Mouse (Mus musculus) embryonic fibroblast, embryonic 13.5 days (primary cell): ENCODE results near the gene Myh7. TPM values are rescaled to one million over a fixed set of nuclear protein-coding genes. Genes with fewer than 3 reads are reported as not detected.
"Not testable (repeated sequence)": the region's sequence is repeated elsewhere in the genome, so short reads cannot be mapped to it uniquely, and the experiment has no call there.

ENCODE experiments used
- H3K27ac ChIP-seq: 2 replicates; pipeline ENCODE4 v1.5.1; 2012; ENCODE audit warnings: low read length, control low read depth, inconsistent platforms; ENCODE audit not compliant: insufficient read depth
- H3K4me1 ChIP-seq: 2 replicates; pipeline ENCODE4 v1.6.1; 2011; ENCODE audit warnings: low read length; ENCODE audit not compliant: control insufficient read depth, insufficient read depth
- H3K4me3 ChIP-seq: 2 replicates; pipeline ENCODE4 v1.5.1; 2011; ENCODE audit warnings: mild to moderate bottlenecking, control low read depth, low read length; ENCODE audit not compliant: insufficient read depth
- CTCF ChIP-seq: IDR thresholded peaks from 2 replicates; pipeline ENCODE4 v1.5.1; 2011; ENCODE audit warnings: mild to moderate bottlenecking, control low read depth, low read length, moderate library complexity, borderline replicate concordance; ENCODE audit not compliant: insufficient read depth
- POLR2A ChIP-seq: IDR thresholded peaks from 2 replicates; pipeline ENCODE4 v1.6.1; 2011; ENCODE audit warnings: low read depth, mild to moderate bottlenecking, control low read depth, low read length, moderate library complexity
- polyA plus RNA-seq: library from polyadenylated mRNA; stranded (reverse); fragments of >200 nt; gene quantifications from 2 replicates; pipeline ENCODE4 v1.2.4, GENCODE M21; 2011; ENCODE audit warnings: low read depth; ENCODE audit not compliant: missing spikeins, insufficient read length

The Myh7 gene
- polyA plus RNA-seq, 1 experiment, result not detected

GRCm38 (mm10) chr14:54948781-54949180 lies 45.6 kb downstream of the Myh7 start:
- Histone ChIP-seq H3K4me3 (no peak overlapping the region), H3K27ac (no peak overlapping the region), H3K4me1 (peaks cover 10% of the 10 kb centered on the region)
- TF ChIP-seq CTCF, result no peak
- no peak for TF ChIP-seq POLR2A

GRCm38 (mm10) chr14:54947008-54947407 lies 47.4 kb downstream of the Myh7 start:
- peaks cover 10% of the 10 kb centered on the region for H3K4me1 ChIP-seq
- not testable (repeated sequence) for H3K4me3 ChIP-seq, H3K27ac ChIP-seq

GRCm38 (mm10) chr14:54945975-54946704 lies 48.3 kb downstream of the Myh7 start:
- TF ChIP-seq POLR2A (no peak), CTCF (no peak)
- Histone ChIP-seq H3K4me1 (peaks cover 10% of the 10 kb centered on the region), H3K27ac (no peak overlapping the region), H3K4me3 (no peak overlapping the region)

- no peak overlapping the region for H3K27ac ChIP-seq
- no peak for TF ChIP-seq CTCF
- no peak for TF ChIP-seq POLR2A
- H3K4me3 ChIP-seq, result no peak overlapping the region
- H3K4me1 ChIP-seq, result peaks cover 10% of the 10 kb centered on the region
Observed at GRCm38 (mm10) chr14:54944939-54945338, 49.5 kb downstream of the Myh7 start.

GRCm38 (mm10) chr14:54943971-54944370 lies 50.5 kb downstream of the Myh7 start:
- TF ChIP-seq POLR2A (no peak), CTCF (no peak)
- no peak overlapping the region for H3K27ac ChIP-seq
- no peak overlapping the region for H3K4me3 ChIP-seq
- H3K4me1 ChIP-seq, result peaks cover 10% of the 10 kb centered on the region

- Histone ChIP-seq H3K27ac (no peak overlapping the region), H3K4me3 (no peak overlapping the region), H3K4me1 (peaks cover 10% of the 10 kb centered on the region)
- TF ChIP-seq CTCF, result no peak
- no peak for TF ChIP-seq POLR2A
Observed at GRCm38 (mm10) chr14:54942479-54942878, 51.9 kb downstream of the Myh7 start.

- no peak for TF ChIP-seq CTCF
- TF ChIP-seq POLR2A, result no peak
- peaks cover 9% of the 10 kb centered on the region for H3K4me1 ChIP-seq
- no peak overlapping the region for H3K27ac ChIP-seq
- H3K4me3 ChIP-seq, result no peak overlapping the region
Observed at GRCm38 (mm10) chr14:54941024-54941978, 53.1 kb downstream of the Myh7 start.

GRCm38 (mm10) chr14:54940176-54940530 lies 54.3 kb downstream of the Myh7 start:
- Histone ChIP-seq H3K27ac (no peak overlapping the region), H3K4me1 (no peaks in the 10 kb centered on the region), H3K4me3 (no peak overlapping the region)
- no peak for TF ChIP-seq POLR2A
- TF ChIP-seq CTCF, result no peak

- TF ChIP-seq CTCF (peak; percentile 46; the same call in 1 of the 2 replicates), POLR2A (no peak)
- Histone ChIP-seq H3K4me3 (no peak overlapping the region), H3K4me1 (no peaks in the 10 kb centered on the region), H3K27ac (no peak overlapping the region)
Observed at GRCm38 (mm10) chr14:54939434-54940175, 54.8 kb downstream of the Myh7 start.
